Mouse (Mus musculus) CD4-positive, CD25-positive, alpha-beta regulatory T cell, adult 9 weeks (primary cell): ENCODE measurements around the gene Lce1j. TPM values are rescaled to one million over a fixed set of nuclear protein-coding genes. Genes with fewer than 3 reads are reported as not detected.

Experiments
- polyA plus RNA-seq: library from polyadenylated mRNA; unstranded; fragments of 100-300 nt; shearing (Covaris generic); gene quantifications from one replicate; pipeline ENCODE4 v1.2.1, GENCODE M21; 2017

Gene Lce1j
- polyA plus RNA-seq = not detected

DNA sequence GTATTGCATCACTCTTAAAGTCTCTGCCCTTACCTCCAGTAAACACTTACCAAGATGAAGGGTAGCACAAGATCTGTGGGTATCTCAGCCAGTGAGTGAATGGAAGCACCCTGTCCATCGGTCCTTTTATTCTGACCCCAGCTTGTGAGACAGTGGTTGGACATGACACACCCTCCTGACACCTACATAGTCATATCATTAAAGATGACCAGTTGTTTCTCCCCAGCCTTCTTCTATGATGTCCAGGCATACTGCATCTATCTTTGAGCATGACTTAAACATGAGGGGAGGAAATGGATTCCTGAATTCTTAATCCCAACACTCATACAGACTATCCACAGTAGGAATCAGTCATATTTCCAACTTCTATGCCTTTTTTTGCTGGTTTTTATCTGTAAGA lies at the start of gene Lce1j:
Gene Lce1j (minus strand): TSS at position 101 of the 400 bp plus-strand sequence.

DNA sequence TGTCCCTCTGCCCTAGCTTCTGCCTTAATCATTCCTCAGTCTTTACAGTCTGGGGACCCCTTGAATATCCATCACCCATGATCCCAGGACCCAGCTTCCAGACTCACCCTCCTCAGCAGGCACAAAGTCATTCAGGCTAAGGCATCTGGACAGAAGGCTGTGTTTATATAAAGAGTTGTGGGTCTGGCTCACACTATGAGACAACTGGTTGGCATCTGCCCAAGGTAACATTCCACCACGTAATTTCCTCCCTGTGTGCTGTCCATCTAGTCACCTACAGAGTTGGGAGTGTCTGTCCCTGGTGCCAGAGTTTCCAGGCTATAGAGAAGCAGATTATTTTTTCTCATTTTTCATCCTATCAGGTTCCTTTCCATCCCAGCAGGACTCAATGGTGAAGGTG lies 36.8 kb upstream of the Lce1j start, which contains the start of gene Kprp:
Gene Kprp (minus strand): TSS at position 140 of the 400 bp plus-strand sequence.

GRCm38 (mm10) chr3:92807791-92808190 lies 17.5 kb upstream of the Lce1j start, which contains the start of gene Lce1k:
Gene Lce1k, minus strand, starts transcription at chr3:92807891.

DNA sequence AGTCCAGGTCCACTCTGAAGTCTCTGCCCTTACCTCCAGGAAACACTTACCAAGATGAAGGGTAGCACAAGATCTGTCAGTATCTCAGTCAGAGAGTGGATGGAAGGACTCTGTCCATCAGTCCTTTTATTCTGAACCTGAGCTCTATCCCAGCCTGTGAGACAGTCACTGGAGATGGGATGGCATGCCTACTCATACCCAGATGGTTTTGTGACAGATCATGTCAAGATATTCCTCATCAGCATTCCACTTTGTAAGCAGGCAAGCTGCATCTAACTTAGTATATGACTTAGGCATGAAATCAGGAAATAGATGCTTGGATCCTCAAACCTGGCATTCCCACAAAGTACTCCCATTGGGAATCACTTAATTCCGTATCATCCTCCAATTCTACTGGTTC lies 11.5 kb downstream of the Lce1j start, which contains the start of gene Lce1i:
Gene Lce1i (minus strand): TSS at position 101 of the 400 bp plus-strand sequence.

GRCm38 (mm10) chr3:92764965-92765364 lies 25.3 kb downstream of the Lce1j start, which contains the start of gene Lce1h:
Gene Lce1h, minus strand, starts transcription at chr3:92765065.

DNA sequence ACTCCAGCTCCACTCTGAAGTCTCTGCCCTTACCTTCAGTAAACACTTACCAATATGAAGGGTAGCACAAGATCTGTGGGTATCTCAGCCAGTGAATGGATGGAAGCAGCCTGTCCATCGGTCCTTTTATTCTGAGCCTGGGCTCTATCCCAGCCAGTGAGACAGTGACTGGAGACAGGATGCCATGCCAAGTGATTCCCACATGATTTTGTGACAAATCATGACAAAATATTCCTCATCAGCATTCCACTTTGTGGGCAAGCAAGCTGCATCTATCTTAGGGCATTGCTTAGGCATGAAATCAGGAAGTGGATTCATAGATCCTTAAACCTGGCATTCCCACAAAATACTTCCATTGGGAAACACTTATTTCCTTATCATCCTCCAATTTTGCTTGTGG lies 38.1 kb downstream of the Lce1j start, which contains the start of gene Lce1g:
Gene Lce1g (minus strand): TSS at position 101 of the 400 bp plus-strand sequence.

DNA sequence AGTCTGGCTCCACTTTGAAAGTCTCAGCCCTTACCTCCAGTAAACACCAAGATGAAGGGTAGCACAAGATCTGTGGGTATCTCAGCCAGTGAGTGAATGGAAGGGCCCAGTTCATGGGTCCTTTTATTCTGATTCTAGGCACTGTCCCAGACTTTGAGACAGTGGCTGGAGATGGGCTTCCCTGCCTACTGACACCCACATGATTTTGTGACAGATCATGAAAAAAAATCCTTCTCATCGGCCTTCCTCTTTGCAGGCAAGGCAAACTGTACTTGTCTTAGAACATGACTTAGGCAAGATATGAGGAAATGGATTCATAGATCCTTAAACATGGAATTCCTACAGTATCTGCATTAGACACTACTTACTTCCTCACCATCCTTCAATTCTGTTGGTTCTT lies 51.3 kb downstream of the Lce1j start, which contains the start of gene Gm38119:
Gene Gm38119 (minus strand): TSS at position 101 of the 400 bp plus-strand sequence.

Other genes with a start within 250 kb of the Lce1j start
- gene Ivl, start 216.8 kb downstream of the Lce1j start, polyA plus RNA-seq = not detected
- not detected for gene Smcp, start 201.5 kb downstream of the Lce1j start, polyA plus RNA-seq
- gene 2210017I01Rik, start 183.0 kb downstream of the Lce1j start, polyA plus RNA-seq = not detected
- not detected for gene Lce6a, start 168.9 kb downstream of the Lce1j start, polyA plus RNA-seq
- not detected for gene Lce1a1, start 142.2 kb downstream of the Lce1j start, polyA plus RNA-seq
- gene Lce1b, start 133.6 kb downstream of the Lce1j start, polyA plus RNA-seq = not detected
- not detected for gene Lce1a2, start 120.2 kb downstream of the Lce1j start, polyA plus RNA-seq
- not detected for gene Lce1c, start 111.3 kb downstream of the Lce1j start, polyA plus RNA-seq
- gene Lce1d, start 103.3 kb downstream of the Lce1j start, polyA plus RNA-seq = not detected
- gene Lce1e, start 81.4 kb downstream of the Lce1j start, polyA plus RNA-seq = not detected
- not detected for gene Lce1f, start 70.2 kb downstream of the Lce1j start, polyA plus RNA-seq
- not detected for gene Gm38119, start 51.4 kb downstream of the Lce1j start, polyA plus RNA-seq
- gene Lce1g, start 38.2 kb downstream of the Lce1j start, polyA plus RNA-seq = not detected
- not detected for gene Lce1h, start 25.4 kb downstream of the Lce1j start, polyA plus RNA-seq
- not detected for gene Lce1i, start 11.6 kb downstream of the Lce1j start, polyA plus RNA-seq
- not detected for gene Lce1k, start 17.4 kb upstream of the Lce1j start, polyA plus RNA-seq
- gene Kprp, start 36.7 kb upstream of the Lce1j start, polyA plus RNA-seq = not detected
- gene Lce1l, start 60.8 kb upstream of the Lce1j start, polyA plus RNA-seq = not detected
- gene 2310050C09Rik, start 79.7 kb upstream of the Lce1j start, polyA plus RNA-seq = not detected
- not detected for gene Lce3a, start 135.7 kb upstream of the Lce1j start, polyA plus RNA-seq
- not detected for gene Lce3b, start 142.5 kb upstream of the Lce1j start, polyA plus RNA-seq
- gene Lce3c, start 154.0 kb upstream of the Lce1j start, polyA plus RNA-seq = not detected
- not detected for gene Lce3d, start 166.9 kb upstream of the Lce1j start, polyA plus RNA-seq
- not detected for gene Lce3e, start 176.5 kb upstream of the Lce1j start, polyA plus RNA-seq
- not detected for gene Lce3f, start 201.7 kb upstream of the Lce1j start, polyA plus RNA-seq
- not detected for gene Crct1, start 225.2 kb upstream of the Lce1j start, polyA plus RNA-seq
- gene Lce1m, start 228.5 kb upstream of the Lce1j start, polyA plus RNA-seq = not detected